Mouse (Mus musculus) midbrain, embryonic 11.5 days (tissue): ENCODE data around the gene Hsf2bp. TPM values are rescaled to one million over a fixed set of nuclear protein-coding genes. Genes with fewer than 3 reads are reported as not detected.

ENCODE experiments used
- ATAC-seq: fragments of 200-750 bp; cut with Nextera tagmentation; 2 replicates; pipeline ENCODE4 v1.8.0; 2017; ENCODE audit warnings: moderate TSS enrichment, moderate library complexity; ENCODE audit not compliant: low FRiP score
- DNase-seq: peaks from one replicate; pipeline ENCODE4 v3.0.0; 2015; ENCODE audit warnings: low spot score; ENCODE audit errors: missing footprints
- H3K27ac ChIP-seq: fragments of 300-500 bp; sonication (generic); 2 replicates; pipeline ENCODE4 v1.5.1; 2014; ENCODE audit warnings: low read depth, low read length
- H3K27me3 ChIP-seq: fragments of 300-500 bp; sonication (generic); 2 replicates; pipeline ENCODE4 v1.6.1; 2014; ENCODE audit warnings: mild to moderate bottlenecking, low read length, moderate library complexity, mixed read lengths; ENCODE audit not compliant: control insufficient read depth, insufficient read depth
- H3K36me3 ChIP-seq: fragments of 300-500 bp; sonication (generic); 2 replicates; pipeline ENCODE4 v1.6.1; 2014; ENCODE audit warnings: mild to moderate bottlenecking, low read length, moderate library complexity, mixed read lengths; ENCODE audit not compliant: control insufficient read depth, insufficient read depth
- H3K4me1 ChIP-seq: fragments of 300-500 bp; sonication (generic); 2 replicates; pipeline ENCODE4 v1.6.1; 2014; ENCODE audit warnings: low read length; ENCODE audit not compliant: control insufficient read depth, insufficient read depth
- H3K4me2 ChIP-seq: fragments of 300-500 bp; sonication (generic); 2 replicates; pipeline ENCODE4 v1.6.1; 2014; ENCODE audit warnings: mild to moderate bottlenecking, moderate library complexity
- H3K4me3 ChIP-seq: fragments of 300-500 bp; sonication (generic); 2 replicates; pipeline ENCODE4 v1.5.1; 2014; ENCODE audit warnings: low read depth, low read length
- H3K9ac ChIP-seq: fragments of 300-500 bp; sonication (generic); 2 replicates; pipeline ENCODE4 v1.6.1; 2014; ENCODE audit warnings: low read length
- H3K9me3 ChIP-seq: fragments of 300-500 bp; sonication (generic); 2 replicates; pipeline ENCODE4 v1.6.1; 2016; ENCODE audit warnings: low read length; ENCODE audit not compliant: control insufficient read depth
- WGBS: fragments of 180-500 bp; shearing (Covaris S2); extraction: QIAGEN DNeasy Blood & Tissue Kit; methylation state at CpG from one replicate; pipeline ENCODE4 v1.1.7; 2014; 5-methylcytosine and 5-hydroxymethylcytosine counted together
- polyA plus RNA-seq: library from polyadenylated mRNA; unstranded; fragments of >200 nt; fragmentation: Nextera tagmentation; extraction: Ambion mirVana; gene quantifications from 2 replicates; pipeline ENCODE4 v1.2.1, GENCODE M21; 2014

Gene Hsf2bp
- polyA plus RNA-seq, 1 experiment from 2014 or later: 0.60 TPM

DNA sequence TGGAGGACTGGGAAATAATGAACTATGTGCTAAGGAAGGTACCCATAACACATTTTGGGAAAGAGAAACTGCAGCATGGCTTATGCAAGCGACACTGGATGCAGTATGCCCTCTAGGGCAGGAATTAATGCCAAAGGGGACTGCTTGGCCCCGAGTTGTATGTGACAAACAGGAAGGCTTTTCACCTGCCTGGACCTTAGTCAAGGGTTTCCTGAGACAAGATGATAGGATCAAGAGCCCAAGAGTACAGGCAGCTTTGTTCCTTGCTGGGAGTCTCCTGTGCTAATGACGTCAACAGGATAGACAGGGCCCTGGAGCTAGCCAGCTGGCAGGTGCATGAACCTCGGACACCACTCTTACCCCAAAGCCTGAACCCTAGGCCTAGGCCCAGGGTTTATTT is 95.5 kb downstream of the Hsf2bp start:
- H3K9ac ChIP-seq: no peak overlapping the region
- no peaks in the 10 kb centered on the region for H3K36me3 ChIP-seq
- no peak overlapping the region for H3K27ac ChIP-seq
- DNase-seq (no peak), ATAC-seq (no peak)
- 75% methylated on average over 4 of the region's 4 CpGs for WGBS
- H3K4me1 ChIP-seq: peaks cover 7% of the 10 kb centered on the region; the same call in 1 of the 2 replicates
- no peak overlapping the region for H3K4me2 ChIP-seq
- no peaks in the 10 kb centered on the region for H3K27me3 ChIP-seq
- H3K4me3 ChIP-seq: no peak overlapping the region
- H3K9me3 ChIP-seq: no peaks in the 10 kb centered on the region

DNA sequence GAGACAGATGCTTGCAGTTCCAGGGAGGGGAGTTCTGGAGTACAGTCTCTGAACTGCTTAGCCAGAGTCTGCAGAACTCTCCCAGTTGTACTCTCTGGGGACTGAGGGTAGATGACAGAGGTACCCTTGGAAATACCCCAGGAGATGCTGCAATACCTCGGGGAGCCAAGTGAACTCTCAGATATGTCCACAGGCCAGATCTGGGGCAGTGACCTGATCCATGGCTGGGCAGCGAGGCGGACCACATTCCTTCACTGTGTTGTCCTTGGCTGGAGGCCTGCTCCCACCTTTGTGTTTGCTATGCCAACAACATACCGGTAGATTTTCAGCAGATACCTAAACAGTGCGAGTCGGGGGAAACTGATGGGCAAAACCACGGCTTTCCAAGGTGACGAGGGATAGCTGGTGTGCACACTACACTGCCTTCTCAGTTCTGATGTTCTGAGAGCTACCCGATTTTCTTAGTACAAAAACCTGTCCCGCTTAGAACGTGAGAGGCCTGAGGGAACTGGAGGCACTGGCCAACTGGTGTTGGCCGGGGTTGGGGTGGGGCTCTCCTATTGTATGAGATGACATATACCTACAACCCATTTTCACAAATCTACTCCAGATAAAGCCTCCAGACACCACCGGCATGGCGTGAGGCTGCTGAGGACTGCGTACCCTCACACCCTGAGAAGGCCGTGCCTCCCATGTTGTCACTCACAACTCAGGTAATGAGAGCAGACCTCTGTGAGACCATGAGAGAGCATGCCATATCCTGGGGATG is 96.7 kb downstream of the Hsf2bp start:
- no peak overlapping the region for H3K27ac ChIP-seq
- no peak overlapping the region for H3K4me3 ChIP-seq
- WGBS: 93% methylated on average over 16 of the region's 16 CpGs

DNA sequence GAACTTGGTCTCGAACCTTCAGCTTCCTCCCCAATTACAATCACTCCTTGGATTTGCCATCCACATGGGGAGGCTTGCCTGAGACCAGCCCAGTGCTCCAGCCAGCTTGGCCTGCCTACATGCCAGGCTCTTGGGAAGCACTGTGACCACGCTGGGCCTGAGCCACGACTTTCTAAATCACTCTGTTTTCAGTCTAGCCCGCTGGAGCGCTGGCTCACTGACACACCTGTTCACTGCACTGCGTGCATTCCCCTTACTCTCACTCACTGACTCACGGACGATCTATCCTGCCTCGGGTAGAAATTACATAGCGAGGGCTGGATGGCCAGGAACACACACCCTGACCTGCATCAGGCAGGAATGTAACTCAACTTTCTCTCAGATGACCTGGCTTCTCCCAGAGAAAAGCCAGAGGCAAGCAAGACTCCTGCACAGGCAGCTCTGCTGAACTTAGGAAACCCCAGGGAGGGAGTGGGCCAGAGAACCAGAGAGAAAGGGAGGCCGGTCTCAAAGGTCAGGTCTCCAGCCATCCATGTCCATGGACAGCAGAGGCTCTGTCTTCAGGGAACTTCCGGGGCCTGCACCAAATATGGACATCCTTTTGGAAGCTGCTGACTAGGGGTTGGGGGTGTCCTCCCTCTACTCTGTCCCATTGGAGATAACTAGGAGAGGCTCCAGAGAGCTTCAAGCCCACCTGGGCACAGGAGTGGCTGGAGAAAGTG is 97.4 kb downstream of the Hsf2bp start:
- DNase-seq (no peak), ATAC-seq (no peak)
- Histone ChIP-seq H3K27ac (no peak overlapping the region), H3K4me2 (no peak overlapping the region), H3K9me3 (no peaks in the 10 kb centered on the region), H3K4me1 (peaks cover 7% of the 10 kb centered on the region; the same call in 1 of the 2 replicates), H3K27me3 (no peaks in the 10 kb centered on the region), H3K9ac (no peak overlapping the region), H3K4me3 (no peak overlapping the region), H3K36me3 (no peaks in the 10 kb centered on the region)
- WGBS: 83% methylated on average over 12 of the region's 12 CpGs

More for the DNA sequence above, 96.7 kb downstream of the Hsf2bp start:
- Histone ChIP-seq H3K9ac (no peak overlapping the region), H3K36me3 (no peaks in the 10 kb centered on the region), H3K27me3 (no peaks in the 10 kb centered on the region), H3K9me3 (no peaks in the 10 kb centered on the region), H3K4me1 (peaks cover 7% of the 10 kb centered on the region; the same call in 1 of the 2 replicates), H3K4me2 (no peak overlapping the region)
- DNase-seq (no peak), ATAC-seq (no peak)

DNA sequence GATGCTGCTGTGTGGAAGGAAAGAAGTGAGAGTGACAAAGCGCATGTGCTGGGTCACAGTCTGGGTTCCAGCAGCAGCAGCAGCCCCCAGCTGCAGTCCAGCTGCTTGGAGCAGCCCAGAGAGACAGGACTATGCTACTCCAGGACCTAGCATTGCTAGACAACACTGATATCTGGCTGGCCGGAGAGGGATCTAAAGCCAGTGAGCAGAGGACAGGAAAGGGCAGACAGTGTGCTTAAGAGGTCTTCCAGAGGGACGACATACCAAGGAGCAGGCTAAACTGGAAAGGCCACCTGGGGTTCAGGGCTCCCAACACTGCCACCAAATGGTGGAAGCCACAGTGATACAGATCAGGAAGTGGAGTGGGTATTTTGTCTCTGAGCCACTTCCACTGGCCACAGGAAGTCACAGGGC is 99.0 kb downstream of the Hsf2bp start:
- Histone ChIP-seq H3K36me3 (no peaks in the 10 kb centered on the region), H3K27me3 (no peaks in the 10 kb centered on the region), H3K9ac (no peak overlapping the region), H3K4me1 (peaks cover 7% of the 10 kb centered on the region; the same call in 1 of the 2 replicates), H3K27ac (no peak overlapping the region), H3K4me2 (no peak overlapping the region), H3K9me3 (no peaks in the 10 kb centered on the region), H3K4me3 (no peak overlapping the region)
- ATAC-seq (no peak), DNase-seq (peak; percentile 60)
- WGBS: 53% methylated on average over 3 of the region's 3 CpGs

DNA sequence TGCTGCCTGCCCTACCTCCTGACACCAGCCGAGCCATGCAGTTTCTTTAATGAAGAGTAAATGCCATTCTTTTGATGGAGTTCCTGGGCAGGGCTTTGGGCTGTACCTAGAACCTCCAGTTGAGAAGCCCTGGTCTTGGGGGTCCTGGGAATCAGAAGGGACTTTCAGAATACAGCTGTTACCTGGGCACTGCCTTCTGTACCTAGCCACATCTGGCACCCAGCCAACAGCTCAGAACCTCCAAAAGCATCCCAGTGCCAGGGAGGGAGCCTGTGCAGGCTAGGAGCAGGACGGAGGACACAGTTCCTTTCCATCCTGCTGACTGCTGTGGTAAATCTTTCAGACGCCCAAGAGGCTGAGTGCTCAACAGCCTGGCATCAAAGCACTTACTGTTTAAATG is 100.3 kb downstream of the Hsf2bp start:
- Histone ChIP-seq H3K9me3 (no peaks in the 10 kb centered on the region), H3K9ac (no peak overlapping the region), H3K4me1 (peaks cover 9% of the 10 kb centered on the region; the same call in 1 of the 2 replicates), H3K27me3 (no peaks in the 10 kb centered on the region), H3K4me3 (no peak overlapping the region), H3K27ac (no peak overlapping the region), H3K36me3 (no peaks in the 10 kb centered on the region), H3K4me2 (no peak overlapping the region)
- DNase-seq (peak; percentile 72), ATAC-seq (no peak)
- 66% methylated on average over 3 of the region's 3 CpGs for WGBS

DNA sequence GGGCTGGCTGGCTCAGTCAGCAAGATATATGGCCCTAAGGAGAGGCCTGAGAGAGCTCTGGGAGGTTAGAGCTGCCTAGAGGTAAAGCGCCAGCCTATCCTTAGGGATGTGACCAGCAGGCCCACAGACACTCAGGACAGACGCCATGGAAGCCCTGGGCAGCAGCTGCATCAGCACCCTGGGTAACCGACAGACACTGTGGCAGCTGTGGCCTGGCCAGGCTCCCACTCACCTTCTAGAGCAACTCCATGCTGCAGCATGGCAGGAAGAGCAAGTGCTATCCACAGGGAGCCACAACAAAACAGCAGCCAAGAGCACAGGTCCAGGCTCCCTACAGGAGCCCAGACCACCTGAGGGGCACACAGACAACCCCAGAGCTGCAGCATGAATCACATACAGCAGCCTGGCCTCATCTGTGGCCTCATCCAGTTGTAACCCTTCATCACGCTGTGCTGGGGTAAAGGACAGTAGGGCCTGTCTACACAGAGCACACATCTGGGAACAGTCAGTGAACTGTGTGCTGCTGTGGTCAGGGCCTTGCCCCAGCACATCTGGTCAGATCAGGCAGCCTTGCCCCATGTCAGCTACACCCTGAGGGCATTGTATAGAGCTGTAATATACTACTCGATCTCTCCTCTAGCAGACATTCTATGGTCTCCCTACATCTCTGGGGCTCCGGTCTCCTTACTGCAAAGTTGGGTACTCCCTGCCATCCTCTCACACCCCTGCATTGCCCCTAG is 100.9 kb downstream of the Hsf2bp start:
- ATAC-seq (no peak), DNase-seq (peak; percentile 79)
- H3K27me3 ChIP-seq: no peaks in the 10 kb centered on the region
- peaks cover 9% of the 10 kb centered on the region; the same call in 1 of the 2 replicates for H3K4me1 ChIP-seq
- no peaks in the 10 kb centered on the region for H3K9me3 ChIP-seq
- no peak overlapping the region for H3K27ac ChIP-seq
- H3K36me3 ChIP-seq: no peaks in the 10 kb centered on the region
- WGBS: 73% methylated on average over 6 of the region's 6 CpGs
- no peak overlapping the region for H3K4me2 ChIP-seq
- no peak overlapping the region for H3K4me3 ChIP-seq
- no peak overlapping the region for H3K9ac ChIP-seq

DNA sequence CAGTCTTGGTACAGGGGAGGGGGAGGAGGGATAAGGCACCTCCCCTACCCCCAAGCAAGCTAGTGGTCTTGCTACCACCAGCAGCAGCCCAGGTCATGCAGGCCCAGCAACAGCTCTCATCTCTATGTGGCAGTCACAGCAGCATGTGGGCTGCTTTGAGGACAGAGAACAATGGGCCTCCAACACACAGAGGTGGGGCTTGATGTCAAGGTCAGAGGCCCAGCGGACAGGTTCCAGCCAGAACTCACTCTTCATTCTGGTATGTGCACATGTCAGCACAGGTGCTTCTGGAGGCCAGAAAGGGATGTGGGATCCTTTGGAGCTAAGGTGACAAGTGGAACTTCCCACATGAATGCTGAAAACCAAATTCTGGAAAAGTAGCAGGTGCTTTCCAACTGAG is 102.2 kb downstream of the Hsf2bp start:
- H3K4me1 ChIP-seq: peaks cover 9% of the 10 kb centered on the region; the same call in 1 of the 2 replicates
- DNase-seq (no peak), ATAC-seq (no peak)
- H3K4me2 ChIP-seq: no peak overlapping the region
- no peaks in the 10 kb centered on the region for H3K27me3 ChIP-seq
- no peaks in the 10 kb centered on the region for H3K36me3 ChIP-seq
- H3K4me3 ChIP-seq: no peak overlapping the region
- H3K9ac ChIP-seq: no peak overlapping the region
- no peak overlapping the region for H3K27ac ChIP-seq
- 58% methylated on average over 1 of the region's 1 CpGs for WGBS
- H3K9me3 ChIP-seq: no peaks in the 10 kb centered on the region

DNA sequence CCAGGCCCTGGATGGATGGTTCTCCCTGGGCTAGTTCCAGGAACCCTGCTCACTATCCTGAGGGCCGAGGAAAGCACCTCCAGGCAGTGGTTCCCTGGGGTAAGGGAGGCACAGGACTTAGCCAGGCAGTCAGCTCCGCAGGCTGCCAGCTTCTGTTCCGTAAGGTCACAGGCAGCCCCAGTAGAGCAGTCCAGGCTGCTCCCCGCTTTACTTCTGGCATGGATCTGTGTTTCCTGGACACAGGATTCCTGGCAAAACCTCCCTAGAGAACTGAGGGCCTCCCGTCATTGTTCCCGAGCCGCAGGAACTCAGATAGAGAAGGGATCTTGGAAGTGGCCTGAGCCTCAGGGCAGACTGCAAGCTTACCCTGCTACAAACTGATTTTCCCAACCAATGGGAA is 104.7 kb downstream of the Hsf2bp start:
- DNase-seq (no peak), ATAC-seq (no peak)
- no peak overlapping the region for H3K4me2 ChIP-seq
- H3K4me1 ChIP-seq: peaks cover 9% of the 10 kb centered on the region; the same call in 1 of the 2 replicates
- H3K9me3 ChIP-seq: no peaks in the 10 kb centered on the region
- no peaks in the 10 kb centered on the region for H3K36me3 ChIP-seq
- WGBS: 39% methylated on average over 7 of the region's 7 CpGs
- peak overlapping the region; percentile 9; the same call in 1 of the 2 replicates for H3K9ac ChIP-seq
- H3K27ac ChIP-seq: no peak overlapping the region
- no peak overlapping the region for H3K4me3 ChIP-seq
- no peaks in the 10 kb centered on the region for H3K27me3 ChIP-seq
